ENCODE assay signal across 7 mouse cellular contexts in the genomic region with DNA sequence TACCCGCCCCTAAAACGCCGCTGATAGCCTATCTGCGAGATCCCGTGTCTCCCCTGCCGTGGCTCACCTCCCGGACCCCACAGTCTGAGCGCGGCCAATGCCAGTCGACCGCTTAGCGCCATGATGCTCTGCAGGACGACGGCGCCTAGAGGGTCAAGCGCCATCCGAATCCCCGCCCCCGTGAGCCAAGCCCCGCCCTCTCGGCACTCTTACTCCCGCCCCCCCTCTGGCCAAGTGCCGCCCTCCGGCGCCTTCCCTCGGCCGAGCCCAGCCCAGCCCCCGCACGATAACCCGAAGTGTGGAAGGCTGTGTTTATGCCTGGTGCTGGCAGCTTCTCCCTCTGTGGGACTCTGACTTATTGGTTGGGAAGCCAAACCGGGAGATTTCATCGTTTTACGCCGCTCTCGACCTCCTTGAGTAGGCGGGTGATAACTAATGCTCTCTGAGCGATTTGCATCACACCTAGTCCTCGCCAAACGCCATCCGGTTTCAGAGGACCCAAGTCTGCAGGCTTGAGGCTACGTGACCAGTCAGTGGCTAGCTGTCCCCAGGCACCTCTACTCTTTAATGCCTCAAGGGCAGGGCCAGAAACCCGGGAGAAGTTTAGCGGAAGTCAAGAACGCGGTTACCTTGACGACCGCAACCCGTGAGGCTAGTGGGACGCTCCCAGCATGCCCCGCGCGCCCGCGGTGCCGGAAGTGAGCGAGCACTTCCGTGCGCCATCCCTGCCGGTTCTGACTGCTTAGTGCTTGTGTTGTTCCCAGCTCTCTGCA. TPM values are rescaled to one million over a fixed set of nuclear protein-coding genes. Genes with fewer than 3 reads are reported as not detected.
DNase-seq lines count a peak whose midpoint lies in the region; ATAC-seq lines count a peak whose summit lies in the region.

A gene (plus strand): TSS at position 273 of the 773 bp plus-strand sequence.
A gene (minus strand): TSS at position 614 of the 773 bp plus-strand sequence.

- no peaks in the 10 kb centered on the region for H3K36me3 ChIP-seq in embryonic facial prominence, embryonic 11.5 days (replicated peaks; ENCODE audit: control insufficient read depth, insufficient read depth, low read depth, low read length)
- peaks cover 9% of the 10 kb centered on the region; the same call in 1 of the 2 replicates for H3K36me3 ChIP-seq in limb, embryonic 11.5 days (ENCODE audit: control insufficient read depth, insufficient read depth, low read length)
- H3K36me3 ChIP-seq in midbrain, embryonic 14.5 days (ENCODE audit: control insufficient read depth, insufficient read depth, low read length) = peaks cover 28% of the 10 kb centered on the region

- no peaks in the 10 kb centered on the region for H3K27me3 ChIP-seq in embryonic facial prominence, embryonic 11.5 days (ENCODE audit: control insufficient read depth, insufficient read depth, low read length)
- H3K27me3 ChIP-seq in limb, embryonic 11.5 days (ENCODE audit: control insufficient read depth, insufficient read depth, low read length) = no peaks in the 10 kb centered on the region
- no peaks in the 10 kb centered on the region for H3K27me3 ChIP-seq in midbrain, embryonic 14.5 days (ENCODE audit: control insufficient read depth, insufficient read depth, low read length)

- peak within 1 kb of the TSS; percentile 52 for H3K27ac ChIP-seq in embryonic facial prominence, embryonic 11.5 days (replicated peaks; ENCODE audit: low read depth, low read length)
- H3K27ac ChIP-seq in limb, embryonic 11.5 days (replicated peaks; ENCODE audit: low read depth, low read length) = peak within 1 kb of the TSS; percentile 16; the same call in 1 of the 2 replicates
- H3K27ac ChIP-seq in midbrain, embryonic 14.5 days (replicated peaks; ENCODE audit: low read depth, low read length) = peak within 1 kb of the TSS; percentile 86

- H3K4me2 ChIP-seq in embryonic facial prominence, embryonic 11.5 days (ENCODE audit: low read depth, low read length) = peak within 1 kb of the TSS; percentile 63
- peak within 1 kb of the TSS; percentile 89 for H3K4me2 ChIP-seq in limb, embryonic 11.5 days (ENCODE audit: low read depth, severe bottlenecking)
- H3K4me2 ChIP-seq in midbrain, embryonic 14.5 days (ENCODE audit: low read length) = peak within 1 kb of the TSS; percentile 67

- H3K4me3 ChIP-seq in embryonic facial prominence, embryonic 11.5 days (ENCODE audit: low read depth, low read length) = peak within 1 kb of the TSS; percentile 78
- H3K4me3 ChIP-seq in limb, embryonic 11.5 days (ENCODE audit: low read depth, low read length) = peak within 1 kb of the TSS; percentile 94
- H3K4me3 ChIP-seq in midbrain, embryonic 14.5 days (replicated peaks; ENCODE audit: low read depth, low read length) = peak within 1 kb of the TSS; percentile 81

- ATAC-seq in embryonic facial prominence, embryonic 11.5 days (replicated peaks; ENCODE audit: insufficient number of reproducible peaks, low FRiP score, low TSS enrichment, low read depth) = peak; percentile 92
- peak; percentile 95 for ATAC-seq in limb, embryonic 11.5 days (ENCODE audit: insufficient number of reproducible peaks, low FRiP score, low TSS enrichment, low read depth)
- peak; percentile 95 for ATAC-seq in midbrain, embryonic 14.5 days (ENCODE audit: low FRiP score, low TSS enrichment)

- DNase-seq in adrenal gland, postnatal 14 days = peak; percentile 97
- peak; percentile 97 for DNase-seq in embryonic facial prominence, embryonic 11.5 days (ENCODE audit: low spot score)
- peak; percentile 99 for DNase-seq in heart, adult 11 months
- peak; percentile 95 for DNase-seq in kidney, adult 18-20 months
- peak; percentile 95 for DNase-seq in limb, embryonic 11.5 days (ENCODE audit: low spot score)
- peak; percentile 98 for DNase-seq in midbrain, embryonic 14.5 days
- peak; percentile 86 to 95 for DNase-seq in spleen, adult 18-20 months

- WGBS in embryonic facial prominence, embryonic 11.5 days = under 1% methylated on average over 59 of the region's 59 CpGs
- 0% methylated on average over 59 of the region's 59 CpGs for WGBS in limb, embryonic 11.5 days
- WGBS in midbrain, embryonic 14.5 days = under 1% methylated on average over 59 of the region's 59 CpGs

- H3K9ac ChIP-seq in embryonic facial prominence, embryonic 11.5 days (replicated peaks; ENCODE audit: low read length) = peak within 1 kb of the TSS; percentile 75
- peak within 1 kb of the TSS; percentile 75 for H3K9ac ChIP-seq in limb, embryonic 11.5 days (ENCODE audit: low read length)
- peak within 1 kb of the TSS; percentile 75 for H3K9ac ChIP-seq in midbrain, embryonic 14.5 days (replicated peaks; ENCODE audit: low read length)

- 0 out of 2 replicates have a peak, but pooled peaks cover 2% of the 10 kb centered on the region for H3K4me1 ChIP-seq in embryonic facial prominence, embryonic 11.5 days (ENCODE audit: control insufficient read depth, insufficient read depth, low read length)
- no peaks in the 10 kb centered on the region for H3K4me1 ChIP-seq in limb, embryonic 11.5 days (ENCODE audit: control insufficient read depth, insufficient read depth, low read length)
- H3K4me1 ChIP-seq in midbrain, embryonic 14.5 days (ENCODE audit: control insufficient read depth, insufficient read depth, low read length) = peaks cover 14% of the 10 kb centered on the region

- no peaks in the 10 kb centered on the region for H3K9me3 ChIP-seq in embryonic facial prominence, embryonic 11.5 days (replicated peaks; ENCODE audit: control insufficient read depth, low read length)
- no peaks in the 10 kb centered on the region for H3K9me3 ChIP-seq in limb, embryonic 11.5 days (ENCODE audit: control insufficient read depth, low read length)
- H3K9me3 ChIP-seq in midbrain, embryonic 14.5 days (ENCODE audit: control insufficient read depth, low read length) = no peaks in the 10 kb centered on the region

RNA-seq across cellular contexts. Expression of the first gene that starts in this region (rescaled TPM):
- 114 TPM in 2 replicates for total RNA-seq in adrenal gland, postnatal 14 days (2021)
- 185 and 195 TPM in 2 replicates for polyA plus RNA-seq in embryonic facial prominence, embryonic 11.5 days (2014; fragmentation: Nextera tagmentation; extraction: Ambion mirVana)
- 185 and 243 TPM in 2 replicates for polyA plus RNA-seq in limb, embryonic 11.5 days (2014; fragmentation: Nextera tagmentation; extraction: Ambion mirVana)
- polyA plus RNA-seq in midbrain, embryonic 14.5 days (2014; fragmentation: Nextera tagmentation; extraction: Ambion mirVana) = 186 and 214 TPM in 2 replicates

RNA-seq across cellular contexts. Expression of the second gene that starts in this region (rescaled TPM):
- total RNA-seq in adrenal gland, postnatal 14 days (2021) = 63.5 and 64.7 TPM in 2 replicates
- 17.1 and 19.3 TPM in 2 replicates for polyA plus RNA-seq in embryonic facial prominence, embryonic 11.5 days (2014; fragmentation: Nextera tagmentation; extraction: Ambion mirVana)
- 21.6 and 23.2 TPM in 2 replicates for polyA plus RNA-seq in limb, embryonic 11.5 days (2014; fragmentation: Nextera tagmentation; extraction: Ambion mirVana)
- 33.4 and 40.0 TPM in 2 replicates for polyA plus RNA-seq in midbrain, embryonic 14.5 days (2014; fragmentation: Nextera tagmentation; extraction: Ambion mirVana)

Comparison
In these comparisons a context has a peak if more than half of its experiments do, and no peak if none do; other contexts are left out.
1. Peak in every context shown above with its lines: DNase-seq, ATAC-seq, H3K4me3 ChIP-seq and H3K27ac ChIP-seq.
2. H3K27ac ChIP-seq: peak in every context shown above with its lines; median percentile 86 in midbrain, embryonic 14.5 days; 52 in embryonic facial prominence, embryonic 11.5 days; 16 in limb, embryonic 11.5 days.